Mouse (Mus musculus): Measurements from ENCODE around the gene Gm16223. TPM values are rescaled to one million over a fixed set of nuclear protein-coding genes. Genes with fewer than 3 reads are reported as not detected.

Gm16223 gene
- total RNA-seq (2021): not detected
- long read RNA-seq, experiment 1: 0 reads
- long read RNA-seq, experiment 2: 0 reads

DNA sequence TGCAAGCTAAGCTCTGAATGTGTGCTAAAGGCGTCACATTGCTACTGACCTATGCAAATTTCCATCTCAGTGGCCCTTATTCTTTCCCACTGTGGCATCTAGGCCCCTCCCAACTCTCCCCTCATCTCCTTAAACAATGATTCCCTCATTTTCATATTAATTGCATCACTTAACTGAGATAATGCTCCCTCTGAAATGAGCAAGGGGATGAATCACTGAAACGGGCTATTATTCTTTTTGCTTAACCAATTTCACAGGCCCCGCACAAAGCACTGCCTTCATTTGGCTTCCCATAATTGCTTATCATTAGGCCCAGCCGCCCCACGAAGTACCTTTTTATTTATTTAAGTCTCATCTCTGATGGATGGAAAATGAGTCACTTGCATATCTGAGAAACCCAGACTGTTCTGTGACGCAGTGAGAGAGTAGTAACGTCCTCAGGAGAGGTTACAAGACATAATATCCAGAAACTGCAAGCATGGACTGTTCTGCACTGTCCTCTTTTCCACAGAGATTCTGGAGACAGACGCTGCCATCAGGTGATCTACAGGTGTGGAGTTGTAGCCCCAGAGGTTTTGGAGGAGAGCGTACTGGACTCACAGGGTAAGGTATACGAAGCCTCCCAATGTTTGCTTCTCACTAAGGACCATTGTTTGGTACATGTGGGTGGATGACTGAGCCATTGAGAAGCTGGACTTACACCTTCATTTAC is at the start of gene Gm16223:
Gene Gm16223, plus strand, starts transcription at position 485 of the 712 bp plus-strand sequence.
- no peak for DNase-seq

DNA sequence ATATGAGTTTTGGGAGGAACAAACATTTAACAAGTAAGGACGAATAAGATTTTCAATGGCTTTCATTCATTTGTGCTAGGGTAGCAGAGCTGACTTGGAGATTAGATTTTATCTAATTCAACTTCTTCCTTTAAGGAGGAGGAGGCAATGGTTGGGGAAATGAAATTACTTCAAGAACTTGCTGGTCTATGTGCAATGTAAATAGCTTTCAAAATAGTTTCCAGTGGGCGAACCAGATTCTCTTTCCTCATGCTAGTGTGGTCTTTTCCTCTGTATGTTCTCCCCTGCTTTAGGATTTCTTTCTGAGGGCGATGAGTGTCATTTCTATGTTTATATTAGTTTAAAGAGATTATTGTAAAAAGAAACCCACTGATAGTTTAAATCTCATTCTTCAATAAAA is 45.7 kb upstream of the Gm16223 start:
- no peak for DNase-seq

DNA sequence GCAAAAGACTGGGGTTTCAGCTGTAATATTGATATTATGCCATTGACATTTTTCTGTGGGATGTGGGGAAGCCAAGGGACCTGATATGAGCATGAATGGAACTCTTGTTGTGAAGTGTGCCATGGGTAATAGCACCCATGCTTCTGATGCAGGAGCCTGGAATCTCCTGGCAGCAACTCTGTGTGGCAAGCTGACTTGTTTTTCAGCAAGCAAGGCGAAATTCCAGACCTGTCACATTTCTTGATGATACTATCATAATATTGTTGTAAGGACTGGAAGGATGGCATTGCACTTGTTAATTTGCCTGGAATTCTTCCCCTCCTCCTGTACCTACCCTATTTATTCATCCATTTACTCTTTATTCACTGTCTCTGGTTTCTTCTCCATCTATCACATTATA is 44.2 kb upstream of the Gm16223 start:
- no peak for DNase-seq

DNA sequence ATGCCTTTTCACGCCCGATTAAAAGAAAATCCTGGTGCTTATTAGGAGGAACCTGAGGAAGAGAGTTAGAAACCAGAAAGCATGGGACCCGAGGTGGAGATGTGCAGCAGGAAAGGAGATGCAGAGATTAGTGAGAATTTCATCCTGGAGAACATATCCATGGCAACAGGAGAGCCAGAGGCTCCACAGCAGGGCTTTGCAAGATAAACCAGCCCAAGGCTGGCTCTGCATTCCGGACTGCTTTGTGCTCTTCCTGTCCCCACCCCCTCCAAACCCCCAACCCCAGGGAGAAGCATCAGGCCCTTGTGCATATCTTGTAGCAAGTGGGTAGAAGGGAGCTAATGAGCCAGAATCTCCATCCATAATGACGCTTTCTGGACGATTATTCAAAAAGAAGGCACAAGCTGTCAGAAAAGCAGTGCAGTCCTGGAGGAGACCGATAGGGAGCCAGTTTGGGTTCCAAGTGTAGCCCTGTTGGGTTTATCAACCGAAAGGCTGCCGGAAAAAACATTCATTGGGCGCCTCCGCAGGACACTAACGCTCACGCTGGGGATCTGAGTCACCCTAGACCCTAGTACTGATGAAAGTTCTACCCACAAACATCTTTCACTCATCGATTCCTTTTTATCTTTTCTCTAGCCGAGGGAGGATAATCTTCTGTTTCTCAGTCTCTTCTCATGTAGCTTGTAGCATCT is 31.2 kb upstream of the Gm16223 start:
- DNase-seq: no peak

DNA sequence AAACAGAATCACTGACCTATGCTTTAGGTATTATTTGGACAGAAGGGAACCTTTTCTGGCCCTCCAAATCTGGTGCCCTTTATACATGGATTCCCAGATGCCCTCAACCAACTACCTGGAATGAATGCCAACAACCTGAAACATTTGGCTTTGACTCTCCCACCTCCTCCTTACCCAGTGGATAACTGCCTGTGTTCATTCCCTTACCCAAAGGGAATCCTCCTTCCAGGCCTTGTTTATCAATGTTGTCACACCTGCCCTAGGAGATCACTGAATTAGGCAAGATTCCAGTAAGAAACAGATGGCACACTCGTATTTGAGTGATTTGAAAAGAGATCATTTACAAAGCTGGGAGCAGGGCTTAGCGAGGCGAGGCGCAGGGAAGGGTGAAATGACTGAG is 13.1 kb upstream of the Gm16223 start:
- no peak for DNase-seq

DNA sequence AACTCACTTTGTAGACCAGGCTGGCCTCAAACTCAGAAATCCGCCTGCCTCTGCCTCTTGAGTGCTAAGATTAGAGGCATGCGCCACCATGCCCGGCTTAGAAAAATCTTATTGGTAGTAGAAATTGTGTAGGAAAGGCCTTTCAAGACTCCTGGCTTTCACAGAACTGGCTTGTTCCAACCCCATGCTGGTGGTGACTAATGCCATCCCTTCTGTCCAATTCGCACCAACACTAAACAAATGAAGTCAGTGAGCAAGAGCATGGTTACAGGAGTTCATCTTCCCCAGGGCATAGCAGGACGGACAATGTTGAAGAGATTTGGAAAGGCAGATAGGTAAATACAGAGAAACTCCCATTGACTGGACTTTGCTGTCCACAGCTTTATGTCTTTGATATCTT is 12.6 kb upstream of the Gm16223 start:
- DNase-seq: no peak

DNA sequence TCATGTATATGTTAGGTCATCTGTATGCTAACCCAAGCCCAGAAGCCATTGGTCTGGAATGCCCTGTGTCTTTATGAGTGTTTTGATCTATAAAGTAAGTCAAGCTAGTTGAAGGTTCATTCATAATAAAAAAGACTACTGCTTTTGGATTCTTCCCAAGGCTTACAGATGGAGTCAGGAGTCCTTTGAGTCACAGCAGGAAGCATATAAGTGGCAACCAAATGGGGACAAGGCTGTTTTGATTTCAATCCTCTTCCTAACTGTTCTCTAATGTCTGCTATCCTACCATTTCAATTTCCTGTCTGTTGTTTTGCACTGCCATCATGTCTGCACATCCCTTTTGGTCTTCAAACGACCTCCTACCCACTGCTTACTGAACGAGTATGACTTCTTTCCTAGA is 2.7 kb upstream of the Gm16223 start:
- no peak for DNase-seq

DNA sequence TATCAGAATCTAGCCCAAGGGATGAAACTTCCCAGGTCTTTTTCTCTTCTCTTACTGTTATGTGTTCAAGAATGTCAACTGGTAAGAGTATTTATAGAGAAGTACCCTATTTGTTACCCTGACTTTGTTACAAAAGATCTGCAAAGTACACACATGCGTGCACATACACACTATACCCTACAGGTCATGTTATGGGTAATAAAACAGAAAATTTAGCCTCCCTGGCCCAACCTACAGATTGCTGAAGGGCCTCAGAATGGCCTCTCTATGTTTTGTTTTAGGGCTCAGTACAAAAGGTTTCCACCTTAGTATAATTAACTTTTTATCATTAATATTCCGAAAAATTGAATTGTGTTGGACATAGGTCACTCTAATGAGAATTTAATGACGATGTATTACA is 685 bp upstream of the Gm16223 start:
- DNase-seq: no peak

DNA sequence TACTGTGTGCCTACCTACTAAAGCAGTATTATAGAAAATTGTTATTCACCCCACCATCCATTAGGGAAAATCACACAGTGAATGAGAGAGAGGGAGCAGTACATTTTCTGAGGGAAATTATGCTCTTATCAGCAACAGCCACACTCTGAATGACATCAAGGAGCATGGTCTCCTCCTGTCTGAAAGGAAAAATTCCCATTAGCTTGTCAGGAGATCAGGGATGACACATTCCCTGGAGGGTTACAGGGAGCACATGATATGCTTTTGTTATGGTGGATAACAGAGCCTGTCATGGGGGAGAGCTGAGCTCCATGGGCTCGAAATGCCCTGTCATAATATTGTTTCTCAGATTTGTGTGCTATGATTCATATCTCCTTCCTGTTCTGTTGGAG is 424 bp downstream of the Gm16223 start:
- no peak for DNase-seq

DNA sequence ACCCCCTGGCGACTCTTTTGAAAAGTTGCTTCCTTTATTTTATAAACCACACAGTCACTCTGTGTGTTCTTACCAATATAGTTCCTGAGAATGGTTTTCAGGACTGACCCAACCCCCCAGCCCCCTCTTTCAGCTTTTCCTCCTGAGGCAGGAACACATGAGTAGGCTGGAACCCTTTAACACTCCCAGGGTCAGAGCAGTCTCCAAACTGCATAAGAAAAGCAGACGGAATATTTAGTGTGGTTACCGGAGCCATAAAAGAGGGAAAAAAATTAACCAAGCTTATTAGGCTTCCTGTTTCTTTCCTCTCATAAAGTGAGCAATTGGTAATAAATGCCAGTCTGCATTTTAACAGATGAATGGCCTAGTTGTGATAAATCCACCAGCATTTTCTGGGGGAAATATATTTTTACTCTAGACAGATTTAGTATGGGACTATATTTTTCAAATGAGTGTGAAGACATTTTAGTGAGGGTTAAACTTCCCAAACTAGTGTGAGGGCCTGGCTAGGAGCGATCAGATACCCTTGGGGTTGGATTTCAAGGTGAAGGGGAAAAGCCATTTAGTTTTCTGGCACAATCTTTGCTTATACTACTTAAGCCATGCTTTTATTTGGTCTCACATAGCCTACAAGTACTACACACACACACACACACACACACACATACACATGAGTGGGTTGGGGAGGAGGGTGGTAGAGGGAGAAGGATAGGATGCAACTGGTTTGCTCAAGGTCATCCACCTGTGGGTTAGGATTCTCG is 49.0 kb downstream of the Gm16223 start:
- no peak for DNase-seq

DNA sequence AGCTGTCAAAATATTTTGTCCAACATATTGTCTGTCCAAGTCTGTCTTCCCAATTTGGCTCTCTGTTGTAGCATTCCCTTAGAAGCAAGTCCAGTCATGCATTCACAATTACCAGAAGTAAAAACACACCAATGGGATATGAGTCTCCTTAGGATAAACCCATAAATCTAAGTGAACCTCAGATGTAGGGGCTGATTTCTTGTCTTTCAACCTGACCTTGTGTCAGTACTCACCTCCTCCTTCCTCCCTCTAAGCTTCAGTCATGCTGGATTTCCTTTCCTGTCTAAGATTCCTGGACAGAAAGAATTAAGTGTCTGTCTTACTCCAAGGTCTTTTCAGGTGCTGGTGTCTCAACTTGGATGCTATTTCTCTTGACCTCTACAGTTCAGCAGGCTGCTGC is 57.8 kb downstream of the Gm16223 start:
- DNase-seq: no peak

DNA sequence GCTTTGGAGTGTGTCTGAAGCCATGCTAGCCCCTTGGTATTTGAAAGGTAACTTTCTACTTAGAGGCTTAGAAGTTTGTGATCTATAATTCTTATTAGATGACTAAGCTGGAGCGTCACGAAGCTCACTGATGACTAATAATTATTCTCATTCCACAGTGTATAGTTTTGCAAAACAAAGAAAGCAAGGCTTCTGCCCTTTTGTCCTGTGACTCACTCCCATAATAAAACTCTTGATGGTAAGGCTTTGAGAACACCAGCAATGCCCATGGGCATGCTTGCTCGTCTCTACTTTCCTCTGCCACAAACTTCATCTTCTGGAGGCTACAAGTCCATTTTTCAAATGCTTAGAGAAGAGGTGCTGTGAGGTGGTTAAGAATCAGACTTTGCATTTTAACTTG is 87.9 kb downstream of the Gm16223 start:
- DNase-seq: no peak

DNA sequence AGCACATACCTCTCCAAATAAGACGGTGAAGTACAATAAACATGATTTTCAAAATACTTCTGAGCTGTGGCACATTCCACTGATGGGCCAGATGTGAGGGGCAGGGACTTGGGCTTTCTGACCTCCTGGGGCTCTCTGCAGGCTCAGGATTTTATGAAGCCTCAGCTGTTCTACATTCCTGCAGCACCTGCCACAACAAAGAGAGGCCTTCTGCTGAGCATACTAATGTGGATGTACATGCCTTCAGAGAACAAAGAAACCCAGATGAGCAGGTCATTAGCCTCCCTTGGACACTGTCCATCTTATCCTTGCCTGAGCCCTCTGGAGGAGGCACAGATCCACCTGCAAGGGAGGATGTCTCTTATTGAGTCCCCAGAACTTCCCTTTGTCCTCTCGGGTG is 97.0 kb downstream of the Gm16223 start:
- DNase-seq: no peak

DNA sequence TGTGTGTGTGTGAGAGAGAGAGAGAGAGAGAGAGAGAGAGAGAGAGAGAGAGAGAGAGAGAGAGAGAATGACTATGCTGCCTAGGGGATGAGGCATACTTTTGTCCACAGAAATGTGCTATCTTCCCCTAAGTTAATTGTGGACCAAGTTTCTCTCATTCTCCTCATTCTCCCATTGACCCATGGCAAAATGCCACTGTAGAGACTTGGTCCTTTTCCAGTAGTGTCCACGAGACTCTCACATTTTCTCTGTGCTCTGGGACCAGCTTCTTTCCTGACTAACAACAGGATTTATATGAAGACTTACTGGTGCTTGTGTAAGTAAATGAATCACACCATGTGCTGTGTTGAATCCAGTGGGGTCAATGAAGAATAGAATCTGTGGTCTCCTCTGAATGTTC is 98.6 kb downstream of the Gm16223 start:
- DNase-seq: no peak

DNA sequence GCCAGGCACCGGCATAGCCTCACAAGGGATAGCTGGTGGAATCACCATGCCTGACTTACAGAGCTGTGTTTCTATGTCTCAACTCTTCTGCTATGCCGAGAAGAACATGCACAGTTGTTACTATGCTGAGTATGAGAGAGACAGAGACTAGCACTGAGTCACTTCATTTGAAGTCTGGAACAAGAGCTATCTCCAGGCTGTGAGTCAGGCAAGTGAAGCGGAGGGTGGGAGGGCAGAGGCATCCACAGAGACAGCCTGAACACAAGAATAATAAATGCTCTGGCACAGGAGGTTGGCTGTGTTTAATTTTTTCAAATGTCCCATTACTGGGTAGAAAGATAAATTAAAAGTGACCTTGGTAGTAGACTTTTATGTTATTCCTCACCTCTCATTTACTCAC is 100.3 kb downstream of the Gm16223 start:
- no peak for DNase-seq

DNA sequence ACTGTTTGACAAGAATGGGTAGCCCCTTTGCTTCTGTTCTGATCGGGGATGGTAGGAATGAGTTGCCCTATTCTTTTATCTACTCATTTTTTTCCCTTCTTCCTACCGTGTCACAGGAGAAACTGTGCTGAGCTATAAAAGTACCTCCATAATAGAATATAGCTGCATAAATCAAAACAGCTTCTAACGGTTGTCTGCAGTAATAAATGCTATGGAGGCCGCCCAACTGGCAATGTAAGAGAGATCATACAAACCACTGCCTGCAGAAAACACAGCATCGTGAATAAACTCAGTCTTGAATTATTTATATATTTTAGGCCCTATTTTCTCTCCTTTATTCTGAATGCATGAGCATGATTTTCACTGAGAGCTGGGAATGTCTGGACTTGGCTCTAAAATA is 101.0 kb downstream of the Gm16223 start:
- DNase-seq: no peak

DNA sequence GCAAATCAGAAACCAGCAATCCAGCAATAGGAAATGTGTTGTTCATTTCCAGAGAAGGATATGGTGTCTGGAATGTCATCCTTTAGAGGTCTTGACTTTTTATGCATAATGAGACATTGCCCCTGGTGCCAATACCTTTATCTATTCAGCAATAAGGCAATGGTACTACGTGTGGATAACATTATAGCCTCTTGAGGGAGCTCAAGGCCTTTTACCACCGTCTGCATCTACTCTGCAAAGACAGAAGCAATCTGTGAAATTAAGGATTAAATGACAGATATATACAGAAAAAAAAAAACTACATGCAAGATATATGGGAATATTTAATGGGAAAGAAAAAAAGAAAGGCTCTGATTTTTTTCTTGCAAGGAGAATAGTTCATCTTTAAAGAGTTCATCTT is 106.3 kb downstream of the Gm16223 start:
- no peak for DNase-seq

DNA sequence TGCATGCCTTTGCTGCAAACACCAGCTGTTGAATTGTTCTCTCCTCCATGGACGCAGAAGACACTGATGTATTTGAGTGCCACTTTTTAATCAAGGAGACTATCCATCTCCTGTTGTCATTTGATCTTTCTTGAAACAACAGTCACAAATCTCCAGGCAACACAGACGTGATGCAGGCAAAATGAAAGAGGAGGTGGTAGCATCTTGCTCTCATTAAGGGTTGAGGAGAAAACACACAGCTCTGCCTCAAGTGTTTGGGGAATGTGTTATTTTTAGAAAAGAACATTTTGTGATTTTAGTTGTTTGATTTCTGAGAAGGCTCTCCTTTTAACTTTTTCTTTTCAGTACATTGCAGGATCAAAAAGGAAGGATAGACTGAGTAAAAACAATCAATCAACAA is 107.7 kb downstream of the Gm16223 start:
- DNase-seq: no peak

DNA sequence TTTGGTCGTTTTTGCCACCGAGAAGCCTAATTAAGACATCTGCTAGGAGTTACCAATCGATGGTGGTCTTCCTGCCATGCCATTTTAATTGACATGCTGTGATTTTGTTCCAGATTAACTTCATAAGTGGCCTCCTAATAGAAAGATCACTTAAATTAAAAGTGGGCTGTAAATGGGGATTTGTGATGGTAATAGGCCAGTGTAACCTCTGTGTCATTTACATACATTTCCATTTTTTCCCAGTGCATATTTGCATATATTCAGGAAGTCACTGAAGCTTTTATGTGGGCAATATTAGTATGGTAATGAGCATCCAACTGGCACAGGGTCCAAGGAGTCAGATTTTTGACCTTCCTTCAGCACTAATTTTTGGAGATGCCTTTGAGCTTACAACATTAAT is 130.7 kb downstream of the Gm16223 start:
- no peak for DNase-seq

DNA sequence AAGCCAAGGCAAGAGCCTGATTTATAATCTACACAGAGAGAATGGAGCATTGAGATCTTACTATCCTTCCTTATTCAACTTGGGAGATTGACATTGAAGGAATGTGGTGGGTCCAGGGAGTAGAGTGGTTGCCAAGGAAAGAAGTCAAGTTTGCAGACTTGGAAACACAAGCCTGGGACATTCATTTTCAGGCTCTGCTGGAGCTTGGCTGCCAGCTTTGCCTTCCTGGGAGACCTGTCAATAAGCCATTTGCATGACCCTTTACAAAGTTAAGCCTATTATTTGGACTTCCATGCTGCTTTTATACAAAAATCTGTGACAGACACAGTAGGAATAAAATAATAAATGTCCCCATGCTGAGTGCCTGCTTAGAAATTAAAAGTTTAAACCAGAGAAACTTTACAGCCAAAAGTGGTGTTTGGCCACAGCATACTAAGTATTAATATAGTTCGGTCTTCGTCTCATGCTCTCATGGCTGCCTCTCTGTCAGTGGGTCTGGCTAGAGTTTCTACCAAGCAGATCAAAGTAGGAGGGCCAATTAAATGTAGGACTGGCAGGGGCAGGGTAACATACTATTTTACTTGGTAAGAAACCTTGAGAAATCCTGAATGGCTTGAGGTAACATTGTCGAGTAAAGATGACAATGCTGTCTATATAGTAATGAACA is 139.8 kb downstream of the Gm16223 start:
- DNase-seq: no peak

DNA sequence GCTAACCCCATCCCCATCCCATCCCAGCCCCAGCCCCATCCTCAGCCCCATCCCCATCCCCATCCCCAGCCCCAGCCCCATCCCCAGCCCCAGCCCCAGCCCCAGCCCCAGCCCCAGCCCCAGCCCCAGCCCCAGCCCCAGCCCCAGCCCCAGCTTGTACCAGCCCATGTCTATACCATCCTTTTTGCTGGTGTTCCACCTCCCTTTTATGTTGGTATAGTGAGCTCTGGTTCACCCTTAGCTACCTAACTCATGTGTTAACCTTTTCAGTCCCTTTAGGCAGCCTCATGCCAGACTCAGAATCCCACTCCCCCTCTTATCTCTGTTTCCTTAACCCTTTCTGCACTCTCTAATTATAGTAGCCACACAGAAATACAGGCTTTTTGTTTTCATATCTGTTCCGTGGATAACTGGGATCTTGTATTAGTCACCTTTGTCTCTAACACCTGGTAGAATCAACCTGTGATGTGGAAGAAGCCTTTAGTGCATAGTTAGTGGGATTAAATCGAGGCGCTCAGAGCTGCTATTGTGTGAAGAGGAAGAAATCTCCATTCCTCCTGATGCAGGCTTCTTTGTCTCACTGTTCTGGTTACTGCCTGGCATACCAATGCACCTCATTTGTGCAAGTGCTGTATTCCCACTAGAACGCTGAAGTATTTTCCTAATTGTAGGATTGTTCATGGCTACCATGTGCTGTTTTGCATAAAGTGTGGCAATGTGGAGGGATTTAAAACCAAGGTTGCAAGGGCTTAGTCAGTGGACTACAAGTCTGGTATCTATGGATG is 144.0 kb downstream of the Gm16223 start:
- no peak for DNase-seq

DNA sequence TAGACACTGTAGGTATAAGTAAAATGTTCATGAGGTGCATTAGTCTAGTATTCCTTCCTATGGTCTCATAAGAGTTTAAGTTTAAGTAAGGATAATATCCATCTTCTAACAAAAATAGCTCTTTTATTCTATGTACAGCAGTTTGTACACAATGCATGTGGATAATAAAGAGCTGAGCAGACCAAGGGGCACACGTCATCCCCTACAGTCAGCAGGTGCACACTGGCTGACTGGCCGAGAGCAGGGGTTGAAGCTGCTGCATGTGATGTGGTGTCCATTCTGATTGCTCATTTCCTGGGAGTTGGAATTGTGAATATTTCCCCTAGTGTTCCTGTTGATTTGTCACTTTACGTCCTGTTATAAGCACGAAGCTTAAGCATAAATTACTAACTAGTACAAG is 144.6 kb downstream of the Gm16223 start:
- no peak for DNase-seq
